Mouse (Mus musculus): ENCODE data around the gene Cep112. TPM values are rescaled to one million over a fixed set of nuclear protein-coding genes. Genes with fewer than 3 reads are reported as not detected.

Cep112 gene
- polyA plus RNA-seq, 1 experiment from 2014 or later = 37.8 TPM

DNA sequence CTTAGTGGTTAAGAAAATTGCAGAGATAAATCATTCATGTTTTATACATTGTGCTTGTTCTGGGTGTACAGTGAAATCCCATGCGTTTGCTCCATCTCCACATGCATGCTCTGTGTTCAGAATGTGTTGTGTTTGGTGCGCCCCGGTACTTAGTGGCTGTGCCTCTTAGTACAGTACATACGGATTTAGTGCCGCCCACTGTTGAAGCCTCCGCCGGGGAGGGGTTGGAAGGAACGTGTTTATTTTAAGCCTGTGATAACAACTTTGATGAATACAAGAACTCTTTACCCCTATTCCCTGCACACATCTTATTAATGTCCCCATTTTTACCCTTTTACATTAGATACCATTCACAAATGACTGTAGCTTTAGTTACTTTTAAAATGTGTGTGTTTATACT lies 39.1 kb downstream of the Cep112 start:
- no peaks in the 10 kb centered on the region for H3K27me3 ChIP-seq
- no peaks in the 10 kb centered on the region for H3K4me1 ChIP-seq (replicated peaks)
- 82% methylated on average over 8 of the region's 8 CpGs for WGBS
- no peaks in the 10 kb centered on the region for H3K9me3 ChIP-seq
- no peak overlapping the region for H3K27ac ChIP-seq
- ATAC-seq = no peak
- H3K36me3 ChIP-seq = no peaks in the 10 kb centered on the region
- H3K4me2 ChIP-seq (replicated peaks) = no peak overlapping the region
- H3K4me3 ChIP-seq (replicated peaks) = no peak overlapping the region
- no peak overlapping the region for H3K9ac ChIP-seq (replicated peaks)

DNA sequence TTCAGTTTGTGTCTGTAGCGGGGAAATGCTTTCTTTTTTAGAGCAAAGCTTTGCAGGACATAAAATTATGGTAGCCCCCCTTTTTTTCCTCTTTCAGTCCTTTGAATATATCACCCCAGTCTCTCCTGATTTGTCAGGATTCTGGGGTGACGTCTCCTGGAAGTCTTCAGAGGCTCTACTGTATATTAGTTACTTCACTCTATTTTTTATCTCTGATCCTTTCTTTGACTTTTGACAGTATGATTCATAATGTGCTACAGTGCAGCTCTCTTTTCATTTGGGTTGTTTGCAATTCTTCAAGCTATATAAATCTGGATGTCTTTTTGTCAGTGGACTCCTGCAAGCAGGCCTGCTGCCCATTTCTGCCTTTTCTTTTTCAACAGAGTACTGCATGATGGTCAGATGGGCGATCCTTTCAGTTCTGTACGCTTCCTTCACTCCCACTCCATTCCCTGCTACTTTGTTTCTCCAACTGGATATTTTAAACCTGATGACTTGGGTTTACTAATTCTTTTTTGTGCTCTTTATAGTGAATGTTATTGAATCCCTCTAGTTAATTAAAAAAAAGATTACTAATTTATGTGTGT lies 39.8 kb downstream of the Cep112 start:
- Histone ChIP-seq H3K9ac (replicated peaks) (no peak overlapping the region), H3K4me2 (replicated peaks) (no peak overlapping the region), H3K36me3 (no peaks in the 10 kb centered on the region), H3K27me3 (no peaks in the 10 kb centered on the region), H3K9me3 (no peaks in the 10 kb centered on the region), H3K4me3 (replicated peaks) (no peak overlapping the region), H3K27ac (no peak overlapping the region), H3K4me1 (replicated peaks) (no peaks in the 10 kb centered on the region)
- ATAC-seq = no peak
- 89% methylated on average over 4 of the region's 4 CpGs for WGBS

DNA sequence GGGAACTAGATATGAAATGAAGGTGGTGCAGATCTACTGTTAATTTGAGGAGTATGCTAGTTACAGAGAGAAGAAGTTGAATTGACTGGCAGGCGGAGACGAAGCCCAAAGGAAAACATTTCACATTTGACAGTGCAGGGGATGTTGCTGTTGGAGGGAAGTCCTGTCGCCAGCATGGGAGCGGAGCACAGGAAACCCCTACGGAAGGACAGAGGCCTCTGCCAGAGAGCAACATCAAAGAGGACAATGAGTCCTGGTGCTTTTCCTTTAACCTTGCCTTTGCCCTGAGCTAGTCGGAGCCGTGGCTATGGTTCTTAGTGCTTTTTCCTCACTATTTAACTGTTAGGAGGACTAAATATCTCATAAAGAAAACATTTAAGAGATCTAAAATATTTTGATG lies 50.7 kb downstream of the Cep112 start:
- Histone ChIP-seq H3K27ac (no peak overlapping the region), H3K9ac (replicated peaks) (no peak overlapping the region), H3K4me2 (replicated peaks) (no peak overlapping the region), H3K27me3 (no peaks in the 10 kb centered on the region), H3K4me3 (replicated peaks) (no peak overlapping the region), H3K36me3 (no peaks in the 10 kb centered on the region), H3K9me3 (no peaks in the 10 kb centered on the region), H3K4me1 (replicated peaks) (no peaks in the 10 kb centered on the region)
- ATAC-seq = no peak
- WGBS = 81% methylated on average over 7 of the region's 7 CpGs

DNA sequence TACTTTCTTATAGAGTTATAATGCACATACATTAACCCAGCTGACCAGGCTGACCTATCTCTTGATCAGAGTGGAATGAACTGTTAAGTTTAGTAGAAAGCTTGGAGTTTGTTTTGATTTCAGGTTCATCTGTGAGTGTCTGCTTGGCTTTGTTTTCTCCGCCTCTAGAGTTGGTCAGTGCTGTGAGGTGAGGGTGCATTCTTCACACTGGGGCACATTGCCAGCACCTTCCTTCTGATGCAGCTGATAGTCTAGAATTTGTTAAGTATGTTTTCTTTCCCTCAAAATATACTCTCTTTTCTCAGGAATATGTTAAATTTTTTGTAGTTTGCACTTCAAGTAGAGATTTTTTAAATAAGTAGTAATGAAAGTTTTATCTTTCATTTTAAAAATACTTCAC lies 51.2 kb downstream of the Cep112 start:
- ATAC-seq = no peak
- 87% methylated on average over 1 of the region's 1 CpGs for WGBS
- no peaks in the 10 kb centered on the region for H3K36me3 ChIP-seq

DNA sequence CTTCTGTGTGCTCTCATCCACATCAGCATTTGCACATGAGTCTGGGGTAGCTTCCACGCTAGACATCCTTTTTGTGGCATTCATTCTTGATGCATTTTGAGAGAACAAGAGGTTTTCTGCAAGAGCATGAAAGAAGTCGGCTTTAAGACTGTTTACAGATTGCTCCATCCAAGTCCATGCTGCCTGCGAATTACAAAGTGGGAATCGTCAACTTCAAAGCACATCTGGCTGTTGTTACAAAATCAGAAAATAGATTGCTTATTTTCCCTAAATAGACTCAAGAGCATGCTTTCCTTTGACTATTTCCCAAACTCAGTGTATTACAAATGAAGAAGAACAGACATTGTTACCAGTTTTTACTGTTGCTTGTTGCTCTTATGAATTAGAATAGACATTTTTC lies 59.0 kb downstream of the Cep112 start:
- 57% methylated on average over 4 of the region's 4 CpGs for WGBS
- ATAC-seq = no peak
- Histone ChIP-seq H3K9me3 (no peaks in the 10 kb centered on the region), H3K27me3 (no peaks in the 10 kb centered on the region), H3K27ac (no peak overlapping the region), H3K9ac (replicated peaks) (no peak overlapping the region), H3K4me2 (replicated peaks) (no peak overlapping the region), H3K4me3 (replicated peaks) (no peak overlapping the region), H3K4me1 (replicated peaks) (no peaks in the 10 kb centered on the region), H3K36me3 (no peaks in the 10 kb centered on the region)

More for the DNA sequence above, 51.2 kb downstream of the Cep112 start:
- no peak overlapping the region for H3K9ac ChIP-seq (replicated peaks)
- H3K4me2 ChIP-seq (replicated peaks) = no peak overlapping the region
- H3K27ac ChIP-seq = no peak overlapping the region
- no peaks in the 10 kb centered on the region for H3K4me1 ChIP-seq (replicated peaks)
- H3K9me3 ChIP-seq = no peaks in the 10 kb centered on the region
- H3K4me3 ChIP-seq (replicated peaks) = no peak overlapping the region
- no peaks in the 10 kb centered on the region for H3K27me3 ChIP-seq

DNA sequence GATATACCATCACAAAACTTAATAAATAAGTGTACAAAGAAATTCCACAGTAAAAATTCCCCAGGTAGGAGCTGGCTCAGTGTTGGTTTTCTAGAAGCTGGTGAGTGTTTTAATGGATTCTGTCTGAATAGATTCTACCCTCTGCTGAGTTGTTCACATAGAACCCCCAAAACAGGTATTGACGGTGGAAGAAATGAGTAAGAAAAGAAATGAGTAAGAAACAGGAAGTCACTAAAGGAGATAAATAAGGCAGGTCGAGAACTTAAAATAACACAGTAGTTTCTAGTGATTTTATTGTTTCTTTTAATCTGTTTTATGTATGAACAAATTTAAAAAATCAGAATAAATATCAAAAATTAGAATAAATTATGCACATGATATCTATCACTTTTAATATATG lies 63.3 kb downstream of the Cep112 start:
- Histone ChIP-seq H3K4me3 (replicated peaks) (no peak overlapping the region), H3K27ac (no peak overlapping the region), H3K4me2 (replicated peaks) (no peak overlapping the region), H3K27me3 (no peaks in the 10 kb centered on the region), H3K9me3 (no peaks in the 10 kb centered on the region), H3K9ac (replicated peaks) (no peak overlapping the region), H3K36me3 (no peaks in the 10 kb centered on the region), H3K4me1 (replicated peaks) (no peaks in the 10 kb centered on the region)
- WGBS = 84% methylated on average over 2 of the region's 2 CpGs
- ATAC-seq = no peak

DNA sequence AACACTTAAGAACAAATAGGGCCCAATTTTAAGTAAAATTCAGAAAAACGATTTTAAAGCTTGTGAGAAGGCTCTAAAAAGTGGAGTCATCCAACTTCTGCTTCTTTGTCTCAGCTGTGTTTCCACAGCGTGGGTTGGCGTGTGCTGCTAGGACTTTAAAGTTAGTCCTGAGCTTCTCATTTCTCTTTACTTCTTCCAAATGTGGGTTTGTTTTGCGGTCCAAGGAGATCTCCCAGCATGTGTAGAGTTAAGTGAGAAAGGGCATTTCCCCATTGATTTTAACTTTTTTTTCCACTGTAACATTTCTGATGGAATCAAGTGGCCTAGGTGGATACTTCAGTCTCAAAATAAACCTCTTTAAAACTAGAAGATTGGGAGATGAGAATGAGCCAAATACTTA lies 64.9 kb downstream of the Cep112 start:
- no peak overlapping the region for H3K27ac ChIP-seq
- H3K4me2 ChIP-seq (replicated peaks) = no peak overlapping the region
- no peaks in the 10 kb centered on the region for H3K36me3 ChIP-seq
- ATAC-seq = no peak
- no peak overlapping the region for H3K9ac ChIP-seq (replicated peaks)
- H3K27me3 ChIP-seq = no peaks in the 10 kb centered on the region
- H3K9me3 ChIP-seq = no peaks in the 10 kb centered on the region
- no peak overlapping the region for H3K4me3 ChIP-seq (replicated peaks)
- no peaks in the 10 kb centered on the region for H3K4me1 ChIP-seq (replicated peaks)
- 93% methylated on average over 4 of the region's 4 CpGs for whole genome bisulfite sequencing

DNA sequence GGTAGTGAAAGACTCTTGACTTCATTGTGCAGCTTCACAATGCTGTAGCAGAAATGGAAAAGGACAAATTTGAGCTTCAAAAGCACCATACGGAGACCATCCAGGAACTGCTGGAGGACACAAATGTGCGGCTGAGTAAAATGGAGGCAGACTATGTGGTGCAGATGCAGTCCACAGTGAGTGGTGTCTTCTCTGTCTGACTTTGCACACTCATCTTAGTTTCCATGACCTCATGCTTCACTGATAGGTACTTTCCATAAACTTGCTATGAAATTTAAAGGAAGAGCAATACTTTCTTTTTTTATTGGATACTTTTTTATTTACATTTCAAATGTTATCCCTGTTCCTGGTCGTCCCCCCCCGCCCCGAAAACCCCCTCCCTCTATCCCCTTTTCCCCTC lies 83.2 kb downstream of the Cep112 start:
- H3K9me3 ChIP-seq = no peaks in the 10 kb centered on the region
- no peak overlapping the region for H3K9ac ChIP-seq (replicated peaks)
- ATAC-seq = no peak
- no peaks in the 10 kb centered on the region for H3K4me1 ChIP-seq (replicated peaks)
- no peaks in the 10 kb centered on the region for H3K36me3 ChIP-seq
- no peak overlapping the region for H3K27ac ChIP-seq
- 98% methylated on average over 5 of the region's 5 CpGs for WGBS
- H3K4me2 ChIP-seq (replicated peaks) = no peak overlapping the region
- no peaks in the 10 kb centered on the region for H3K27me3 ChIP-seq
- H3K4me3 ChIP-seq (replicated peaks) = no peak overlapping the region

DNA sequence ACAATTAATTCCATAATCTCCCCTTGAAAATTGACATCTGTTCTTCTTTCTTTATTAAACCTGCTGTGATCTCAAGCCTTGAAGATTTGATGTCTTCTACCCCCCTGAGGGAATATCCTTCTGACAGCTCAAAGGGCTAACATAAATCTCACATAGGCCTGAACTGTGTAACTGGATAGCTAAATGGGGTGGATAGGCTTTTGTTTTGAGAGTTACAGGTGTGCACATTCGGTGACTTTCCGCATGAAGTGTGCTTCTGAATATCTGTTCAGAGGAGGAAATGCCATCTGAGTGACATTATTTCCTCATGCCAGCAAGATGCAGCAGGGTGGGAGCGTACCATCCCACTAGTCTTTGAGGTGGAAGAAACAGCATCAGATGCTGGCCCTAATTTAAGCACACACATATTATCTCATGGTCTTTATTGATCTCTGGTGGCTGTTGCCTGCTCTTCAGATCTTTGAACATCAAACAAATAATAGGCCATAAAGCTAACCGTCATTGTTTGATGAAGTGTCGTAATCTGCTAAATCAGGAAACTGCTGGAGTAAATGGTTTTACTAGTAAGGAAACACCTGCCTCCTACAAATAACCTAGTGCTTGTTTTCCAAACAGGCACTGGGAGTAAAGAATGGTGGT lies 102.9 kb downstream of the Cep112 start:
- H3K4me2 ChIP-seq (replicated peaks) = no peak overlapping the region
- WGBS = 70% methylated on average over 5 of the region's 5 CpGs

DNA sequence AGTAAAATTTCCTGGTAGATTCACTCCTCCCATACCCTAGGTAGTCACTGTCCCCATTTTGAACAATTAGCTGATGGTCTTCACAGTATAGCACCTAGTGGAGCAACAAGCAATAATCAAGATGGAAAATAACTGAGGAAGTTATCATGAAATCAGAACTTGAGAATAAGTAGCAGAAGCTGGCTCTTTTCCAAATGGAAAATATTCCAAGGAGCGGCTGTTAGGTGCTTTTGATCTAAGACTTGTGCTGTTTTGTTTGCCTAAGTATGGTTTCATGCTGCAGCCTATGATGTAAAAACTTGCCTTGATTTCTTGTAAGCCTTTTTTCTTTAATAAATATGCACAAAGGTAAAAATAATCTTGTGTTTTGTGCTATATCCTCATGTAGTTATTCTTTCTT lies 107.9 kb downstream of the Cep112 start:
- H3K9ac ChIP-seq (replicated peaks) = no peak overlapping the region
- H3K27me3 ChIP-seq = no peaks in the 10 kb centered on the region
- no peaks in the 10 kb centered on the region for H3K36me3 ChIP-seq
- ATAC-seq = no peak
- H3K9me3 ChIP-seq = no peaks in the 10 kb centered on the region
- H3K4me3 ChIP-seq (replicated peaks) = no peak overlapping the region
- H3K4me2 ChIP-seq (replicated peaks) = no peak overlapping the region
- no peak overlapping the region for H3K27ac ChIP-seq
- H3K4me1 ChIP-seq (replicated peaks) = peaks cover 3% of the 10 kb centered on the region; the same call in 1 of the 2 replicates
- WGBS = 87% methylated on average over 1 of the region's 1 CpGs

More for the DNA sequence above, 102.9 kb downstream of the Cep112 start:
- no peak overlapping the region for H3K27ac ChIP-seq
- H3K9me3 ChIP-seq = no peaks in the 10 kb centered on the region
- peaks cover 6% of the 10 kb centered on the region for H3K4me1 ChIP-seq (replicated peaks)
- H3K9ac ChIP-seq (replicated peaks) = no peak overlapping the region
- no peaks in the 10 kb centered on the region for H3K36me3 ChIP-seq
- no peak overlapping the region for H3K4me3 ChIP-seq (replicated peaks)
- H3K27me3 ChIP-seq = no peaks in the 10 kb centered on the region
- ATAC-seq = no peak

DNA sequence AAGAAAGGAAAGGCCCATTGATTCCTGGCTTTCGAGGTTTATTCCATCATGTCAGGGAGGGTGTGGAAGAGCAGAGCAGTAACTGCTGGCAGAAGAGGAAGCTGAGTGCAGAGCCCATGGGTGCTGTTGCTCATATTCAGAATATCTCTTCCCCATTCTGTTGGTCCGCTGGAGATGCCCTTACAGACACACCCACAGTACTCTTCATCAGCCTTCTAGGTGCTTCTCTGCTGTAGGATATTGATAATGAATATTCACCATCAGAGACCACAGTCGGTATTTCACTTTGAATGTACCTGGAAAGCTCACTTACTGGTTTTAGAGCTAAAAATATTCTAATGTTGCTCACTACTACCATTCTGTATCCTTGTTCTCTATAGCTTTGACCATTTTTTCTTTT lies 109.0 kb downstream of the Cep112 start:
- no peaks in the 10 kb centered on the region for H3K4me1 ChIP-seq (replicated peaks)
- no peak overlapping the region for H3K4me2 ChIP-seq (replicated peaks)
- H3K27me3 ChIP-seq = no peaks in the 10 kb centered on the region
- H3K36me3 ChIP-seq = no peaks in the 10 kb centered on the region
- no peak overlapping the region for H3K27ac ChIP-seq
- ATAC-seq = no peak
- no peak overlapping the region for H3K9ac ChIP-seq (replicated peaks)
- WGBS = 96% methylated on average over 3 of the region's 3 CpGs
- H3K4me3 ChIP-seq (replicated peaks) = no peak overlapping the region
- H3K9me3 ChIP-seq = no peaks in the 10 kb centered on the region

DNA sequence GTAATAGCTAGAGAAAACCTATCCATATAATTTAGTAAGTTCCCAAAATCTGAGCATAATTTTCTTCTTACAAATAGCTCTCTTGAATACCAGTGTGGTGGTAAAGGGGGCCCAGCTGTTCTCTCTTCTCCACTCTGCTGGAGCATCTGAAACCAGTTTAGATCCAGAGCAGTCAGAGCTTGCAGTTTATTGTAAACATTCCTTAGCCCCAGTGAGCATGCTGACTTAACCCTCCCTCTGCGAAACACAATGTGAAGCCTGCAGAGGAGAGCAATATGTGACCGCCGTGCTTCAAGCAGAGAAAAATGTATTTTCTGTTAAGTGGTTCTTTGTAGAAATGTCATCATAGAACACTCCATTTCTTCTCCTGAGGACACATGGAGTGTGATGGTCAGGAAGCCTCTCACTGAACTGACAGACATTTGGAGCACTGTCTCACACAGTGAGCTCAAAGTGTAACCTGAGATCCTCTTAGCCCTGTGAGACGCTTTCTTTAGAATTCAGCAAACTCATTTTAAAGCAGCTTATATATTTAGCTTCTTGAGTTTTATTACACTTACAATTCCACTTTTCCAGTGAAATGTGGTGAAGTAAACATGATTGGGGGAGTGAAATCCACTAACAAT lies 128.1 kb downstream of the Cep112 start:
- no peaks in the 10 kb centered on the region for H3K27me3 ChIP-seq
- no peak for ATAC-seq
- no peak overlapping the region for H3K4me3 ChIP-seq (replicated peaks)
- H3K4me1 ChIP-seq (replicated peaks) = peaks cover 4% of the 10 kb centered on the region; the same call in 1 of the 2 replicates
- WGBS = 12% methylated on average over 4 of the region's 4 CpGs
- no peak overlapping the region for H3K9ac ChIP-seq (replicated peaks)
- H3K36me3 ChIP-seq = no peaks in the 10 kb centered on the region
- H3K27ac ChIP-seq = no peak overlapping the region
- no peaks in the 10 kb centered on the region for H3K9me3 ChIP-seq
- H3K4me2 ChIP-seq (replicated peaks) = no peak overlapping the region

All from midbrain, embryonic 13.5 days (tissue).